Mouse (Mus musculus) lung, postnatal 0 days (tissue): ENCODE data around the gene Capza1.

Source experiments
- CTCF ChIP-seq: IDR thresholded peaks from 2 replicates; pipeline ENCODE4 v1.5.1; 2016; ENCODE audit warnings: antibody characterized with exemption, mild to moderate bottlenecking
- EP300 ChIP-seq: IDR thresholded peaks from 2 replicates; pipeline ENCODE4 v1.6.1; 2016; ENCODE audit warnings: antibody characterized with exemption, mild to moderate bottlenecking, control low read depth

- TF ChIP-seq CTCF, result no peak
- TF ChIP-seq EP300, result 0 out of 2 replicates have a peak, but pooled peaks have one; percentile 24
Measured at GRCm38 (mm10) chr3:104790401-104790937, 73.8 kb downstream of the Capza1 start.
